Mouse (Mus musculus) common myeloid progenitor, adult 5-6 weeks (primary cell): Measurements from ENCODE around the gene Mpo. TPM values are rescaled to one million over a fixed set of nuclear protein-coding genes. Genes with fewer than 3 reads are reported as not detected.

Experiments
- ATAC-seq: replicated peaks from 2 replicates; pipeline ENCODE4 v1.8.0; 2016; ENCODE audit warnings: low read depth, mild to moderate bottlenecking, moderate TSS enrichment, inconsistent platforms; ENCODE audit not compliant: poor library complexity, severe bottlenecking
- total RNA-seq: library from RNA; stranded (forward); fragments of 200-1000, 187-1606 nt; gene quantifications from 2 replicates; pipeline ENCODE4 v1.2.3, GENCODE M21; 2017

Gene Mpo
- total RNA-seq, 1 experiment from 2014 or later = 1,797 TPM

DNA sequence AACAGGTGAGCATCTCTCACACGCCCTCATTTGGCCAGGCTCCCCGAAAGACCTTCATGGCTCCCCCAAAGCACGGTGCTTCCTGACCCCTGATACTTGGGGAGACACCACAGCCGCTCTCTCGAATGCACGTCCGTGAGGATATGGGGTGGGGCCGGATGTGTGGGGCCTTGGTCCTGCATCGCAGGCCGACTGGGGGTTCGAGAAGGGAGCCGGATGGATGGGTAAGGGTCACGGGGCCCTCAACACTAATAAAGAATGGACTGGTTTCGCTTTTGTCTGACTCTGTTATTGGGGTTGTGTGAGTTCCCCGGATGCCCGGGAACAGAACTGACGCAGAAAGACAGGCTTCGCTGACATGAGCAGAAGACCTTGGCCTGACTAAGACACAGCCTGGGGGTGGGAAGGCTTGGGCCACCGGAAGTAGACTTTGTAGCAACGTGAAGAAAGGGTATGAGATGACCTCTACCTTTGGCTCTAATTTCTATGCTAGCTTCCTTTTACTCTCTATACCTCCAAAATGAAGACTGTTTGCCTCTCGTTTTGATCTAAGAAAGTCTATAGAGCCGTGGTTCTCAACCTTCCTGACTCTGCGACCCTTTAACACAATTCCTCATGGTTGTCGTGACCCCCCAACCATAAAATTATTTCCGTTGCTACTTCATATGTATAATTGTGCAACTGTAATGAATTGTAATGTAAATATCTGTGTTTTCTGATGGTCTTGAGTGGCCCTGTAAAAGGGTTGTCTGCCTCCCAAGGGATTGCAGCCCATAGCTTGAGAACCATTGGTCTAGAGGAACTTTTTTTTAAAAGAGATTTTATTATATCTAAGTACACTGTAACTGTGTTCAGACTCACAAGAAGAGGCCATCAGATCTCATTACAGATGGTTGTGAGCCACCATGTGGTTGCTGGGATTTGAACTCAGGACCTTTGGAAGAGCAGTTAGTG lies 36.1 kb upstream of the Mpo start:
- no peak for ATAC-seq

DNA sequence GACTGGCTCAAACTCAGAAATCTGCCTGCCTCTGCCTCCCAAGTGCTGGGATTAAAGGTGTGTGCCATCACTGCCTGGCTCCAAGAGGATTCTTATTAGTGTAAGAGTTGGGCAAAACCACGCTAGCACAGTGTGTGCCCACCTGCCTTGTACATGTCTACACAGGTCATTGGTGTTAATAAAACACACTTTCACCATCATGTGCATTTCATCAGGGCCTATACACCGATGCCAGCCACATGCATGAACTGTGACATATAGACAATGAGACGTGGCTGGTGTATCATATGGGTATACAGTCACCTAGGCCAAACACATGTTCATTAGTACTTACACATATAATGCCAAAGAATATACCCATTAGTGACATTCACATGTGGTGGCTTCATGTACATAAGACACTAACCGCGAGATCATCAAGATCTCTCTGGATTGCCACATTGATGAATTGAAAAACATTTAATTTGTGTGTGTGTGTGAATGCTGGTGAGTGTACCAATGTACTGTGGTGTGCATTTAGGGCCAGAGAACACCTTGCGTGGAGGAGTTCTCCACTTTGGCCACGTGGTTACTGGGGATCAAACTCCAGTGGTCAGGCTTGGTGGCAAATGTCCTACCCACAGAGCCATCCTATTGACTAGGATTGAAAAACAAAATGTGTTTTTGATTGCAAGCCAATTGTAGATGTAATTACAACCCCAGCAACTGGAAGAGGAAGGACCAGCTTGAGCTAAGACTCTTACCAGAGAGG lies 35.0 kb upstream of the Mpo start:
- ATAC-seq = no peak

DNA sequence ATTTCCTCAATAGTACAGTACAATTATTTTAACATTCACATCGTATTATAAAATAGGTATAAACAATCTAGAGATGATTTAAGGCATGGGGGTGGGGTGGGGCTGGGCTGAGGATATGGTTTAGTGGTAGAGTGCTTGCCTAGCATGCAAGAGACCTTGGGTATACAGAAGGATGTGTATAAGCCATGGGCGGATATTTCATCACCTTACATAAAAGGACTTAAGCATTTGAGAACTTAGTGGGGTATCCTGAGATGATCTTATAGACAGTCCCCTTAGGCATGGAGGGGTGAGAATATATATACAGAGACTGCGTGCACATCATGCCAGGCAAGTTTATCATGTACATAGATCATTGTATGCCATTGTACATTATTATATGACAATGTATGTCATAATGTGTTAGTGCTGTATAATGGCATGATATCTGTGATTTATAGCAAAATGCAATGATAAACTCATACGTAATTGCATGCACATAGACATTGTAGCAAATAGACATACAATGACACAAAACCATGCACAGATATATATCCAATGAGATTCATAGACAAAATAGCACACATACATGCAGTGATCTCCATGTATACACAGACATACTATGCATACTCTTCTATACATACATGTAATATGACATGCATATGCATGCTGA lies 34.3 kb upstream of the Mpo start:
- ATAC-seq = no peak

DNA sequence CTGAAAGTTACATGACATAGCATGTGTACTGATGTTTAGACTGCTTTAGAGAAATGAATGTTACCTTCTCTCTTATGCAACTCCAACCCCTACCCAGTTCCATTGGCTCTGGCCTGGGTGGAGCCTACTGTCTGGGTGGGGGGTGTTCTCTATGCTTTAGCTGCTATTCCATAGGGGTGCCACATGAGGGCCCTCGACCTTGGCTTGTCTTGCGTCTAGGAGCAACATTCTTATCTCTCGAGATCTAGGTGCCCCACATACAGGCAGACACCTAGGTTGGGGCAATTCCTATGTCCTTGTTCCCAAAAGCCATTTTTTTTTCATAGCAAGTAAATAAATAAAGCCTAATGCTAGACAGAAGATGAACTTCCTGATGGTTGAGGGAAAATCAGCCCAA lies 33.8 kb upstream of the Mpo start:
- ATAC-seq = peak; percentile 19

DNA sequence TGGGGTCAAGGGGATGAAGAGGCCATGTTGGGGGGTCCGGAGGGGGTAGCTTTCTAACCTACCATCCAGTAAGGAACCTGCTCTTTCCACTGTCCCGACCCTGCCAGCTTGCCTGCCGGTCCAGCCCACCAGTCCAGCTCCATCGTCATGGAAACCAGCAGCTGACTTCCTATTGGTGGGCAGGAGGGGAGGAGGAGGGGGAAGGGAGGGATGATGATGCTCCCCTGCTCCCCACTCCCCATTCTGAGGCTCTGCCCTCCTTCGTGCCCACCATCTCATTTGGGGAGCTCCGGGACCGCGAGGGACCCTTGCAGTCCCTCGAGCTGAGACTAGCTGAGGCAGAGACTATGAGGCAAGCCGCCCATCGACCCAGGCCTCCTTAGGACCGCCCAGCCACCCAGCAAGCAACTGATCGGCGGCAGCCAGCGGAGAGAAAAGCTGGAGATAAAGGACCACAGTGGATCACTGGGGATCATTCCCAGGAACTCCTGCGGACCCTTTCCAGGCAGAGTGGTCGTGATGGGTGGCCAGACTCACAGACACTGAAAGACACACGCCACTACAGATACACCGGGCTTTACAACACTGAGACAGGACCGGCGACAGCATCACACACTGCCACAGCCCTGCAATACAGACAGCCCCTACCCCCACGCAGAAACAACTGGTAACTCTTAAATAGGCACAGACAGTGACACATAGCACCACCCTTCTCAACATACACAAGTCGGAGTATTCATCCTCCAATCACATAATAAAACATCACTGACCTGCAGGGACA lies 32.9 kb upstream of the Mpo start, which contains the start of gene Tspoap1:
TSS of gene Tspoap1 (plus strand) at position 241 of the 781 bp plus-strand sequence.
- 0 out of 2 replicates have a peak, but pooled peaks have one; percentile 3 for ATAC-seq

DNA sequence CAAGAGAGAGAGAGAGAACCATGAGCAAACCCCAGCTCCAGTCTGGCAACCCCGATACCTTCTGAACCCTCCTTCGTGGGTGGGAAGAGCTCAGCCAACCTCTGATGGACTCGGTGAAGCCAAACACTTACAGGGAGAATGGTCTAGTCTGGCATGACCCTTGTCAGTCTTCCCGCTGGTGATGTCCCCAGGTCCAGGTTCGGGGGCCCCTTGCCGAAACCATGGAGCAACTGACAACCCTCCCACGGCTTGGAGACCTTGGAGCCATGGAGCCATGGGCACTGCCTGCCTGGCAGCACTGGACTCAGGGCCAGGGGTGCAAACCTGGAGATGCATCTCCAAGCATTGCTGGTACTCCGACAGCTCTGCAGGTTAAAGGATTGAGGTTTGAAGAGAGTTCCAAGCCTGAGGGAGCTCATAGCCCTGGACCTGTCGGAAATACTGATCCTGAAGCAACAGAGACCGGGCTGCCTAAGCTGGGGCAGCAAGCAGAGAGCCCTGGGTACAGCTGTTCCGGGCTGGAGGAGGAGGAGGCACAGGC lies 32.1 kb upstream of the Mpo start:
- ATAC-seq = no peak

DNA sequence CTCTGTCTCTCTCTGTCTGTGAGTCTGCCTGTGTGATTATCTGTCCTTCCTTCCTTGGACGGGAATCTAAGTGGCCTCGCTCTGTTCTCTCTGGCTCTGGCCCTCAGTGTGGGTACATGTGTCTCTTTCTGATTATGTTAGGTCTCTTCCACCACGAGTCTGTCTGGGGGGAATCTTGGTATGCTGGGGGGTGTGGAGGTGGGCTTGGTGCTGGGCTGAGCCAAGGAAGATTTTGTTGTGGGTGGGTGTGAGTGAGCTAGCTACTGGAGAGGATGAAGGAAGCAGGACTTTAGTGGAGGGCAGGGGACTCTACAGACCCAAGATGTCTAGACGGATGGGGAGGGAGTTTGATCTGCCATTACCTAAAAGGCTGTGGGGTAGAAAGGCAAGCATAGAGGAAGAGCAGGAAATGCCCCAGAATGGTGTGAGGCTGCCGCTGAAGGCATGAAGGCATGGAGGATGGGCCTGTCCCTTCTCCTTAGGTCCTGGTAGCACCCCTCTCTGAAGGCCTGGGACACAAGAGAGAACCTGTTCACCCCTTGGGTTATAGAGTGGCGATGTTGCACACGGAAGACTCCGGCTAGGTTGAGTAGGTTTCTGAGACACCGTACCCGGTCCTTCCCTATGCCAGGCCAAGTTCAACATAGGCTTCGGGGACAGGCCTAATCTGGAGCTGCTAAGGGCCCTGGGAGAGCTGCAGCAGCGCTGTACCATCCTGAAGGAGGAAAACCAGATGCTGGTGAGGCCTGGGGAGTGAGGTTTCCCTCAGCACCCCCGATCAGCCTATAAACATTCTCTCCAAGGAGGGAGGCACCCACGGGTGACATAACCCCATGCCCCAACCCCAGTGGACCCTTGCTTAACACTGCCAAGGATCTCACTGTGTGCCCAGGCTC lies 31.3 kb upstream of the Mpo start:
- ATAC-seq = no peak

DNA sequence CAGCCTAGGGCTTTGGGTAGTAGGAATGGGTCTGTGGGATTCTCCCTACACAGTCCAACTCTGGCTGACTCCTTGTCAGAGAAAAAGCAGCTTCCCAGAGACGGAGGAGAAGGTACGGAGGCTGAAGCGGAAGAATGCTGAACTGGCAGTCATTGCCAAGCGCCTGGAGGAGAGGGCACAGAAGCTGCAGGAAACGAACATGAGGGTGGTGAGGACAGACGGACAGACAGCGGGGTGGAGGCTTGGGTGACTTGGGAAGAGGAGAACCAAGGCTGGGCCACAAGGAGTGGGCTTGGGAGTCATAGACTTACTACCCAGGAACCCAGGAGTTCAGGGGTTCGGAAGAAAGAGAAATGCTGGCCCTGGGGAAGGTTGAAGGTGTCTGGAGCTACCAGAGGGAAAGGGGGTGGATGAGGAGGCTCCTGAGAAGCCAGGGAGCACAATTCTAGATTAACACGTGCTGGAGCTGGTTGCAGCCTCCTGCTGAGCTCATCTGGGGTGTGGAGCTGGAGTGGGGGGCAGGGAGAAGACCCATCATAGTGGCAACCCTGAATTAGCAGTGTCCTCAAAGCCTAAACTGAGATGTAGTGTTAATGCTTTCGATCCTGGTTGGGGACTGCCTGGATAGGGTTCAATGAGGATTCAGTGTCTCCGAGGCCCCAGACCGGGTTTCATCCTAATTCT lies 30.5 kb upstream of the Mpo start:
- ATAC-seq = no peak

DNA sequence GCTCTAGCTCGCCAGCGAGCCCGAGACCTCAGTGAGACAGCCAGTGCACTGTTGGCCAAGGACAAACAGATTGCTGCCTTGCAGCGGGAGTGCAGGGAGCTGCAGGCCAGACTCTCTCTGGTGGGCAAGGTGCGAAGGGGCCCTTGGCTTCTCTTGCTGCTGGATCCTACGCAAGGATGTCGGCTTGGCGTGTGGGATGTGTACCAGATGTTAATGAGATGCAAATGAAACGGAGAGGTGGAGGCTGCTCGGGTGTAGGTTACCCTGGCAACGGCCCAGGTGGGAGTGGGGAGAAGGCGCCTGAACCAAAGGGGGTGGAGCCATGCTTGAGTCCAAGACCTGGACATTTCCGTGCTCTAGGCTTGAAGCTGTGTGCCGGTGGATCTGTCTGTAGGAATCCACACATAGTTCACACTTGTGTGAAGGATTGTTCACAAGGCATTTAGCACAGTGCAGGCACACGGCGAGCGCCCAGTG lies 29.8 kb upstream of the Mpo start:
- no peak for ATAC-seq

DNA sequence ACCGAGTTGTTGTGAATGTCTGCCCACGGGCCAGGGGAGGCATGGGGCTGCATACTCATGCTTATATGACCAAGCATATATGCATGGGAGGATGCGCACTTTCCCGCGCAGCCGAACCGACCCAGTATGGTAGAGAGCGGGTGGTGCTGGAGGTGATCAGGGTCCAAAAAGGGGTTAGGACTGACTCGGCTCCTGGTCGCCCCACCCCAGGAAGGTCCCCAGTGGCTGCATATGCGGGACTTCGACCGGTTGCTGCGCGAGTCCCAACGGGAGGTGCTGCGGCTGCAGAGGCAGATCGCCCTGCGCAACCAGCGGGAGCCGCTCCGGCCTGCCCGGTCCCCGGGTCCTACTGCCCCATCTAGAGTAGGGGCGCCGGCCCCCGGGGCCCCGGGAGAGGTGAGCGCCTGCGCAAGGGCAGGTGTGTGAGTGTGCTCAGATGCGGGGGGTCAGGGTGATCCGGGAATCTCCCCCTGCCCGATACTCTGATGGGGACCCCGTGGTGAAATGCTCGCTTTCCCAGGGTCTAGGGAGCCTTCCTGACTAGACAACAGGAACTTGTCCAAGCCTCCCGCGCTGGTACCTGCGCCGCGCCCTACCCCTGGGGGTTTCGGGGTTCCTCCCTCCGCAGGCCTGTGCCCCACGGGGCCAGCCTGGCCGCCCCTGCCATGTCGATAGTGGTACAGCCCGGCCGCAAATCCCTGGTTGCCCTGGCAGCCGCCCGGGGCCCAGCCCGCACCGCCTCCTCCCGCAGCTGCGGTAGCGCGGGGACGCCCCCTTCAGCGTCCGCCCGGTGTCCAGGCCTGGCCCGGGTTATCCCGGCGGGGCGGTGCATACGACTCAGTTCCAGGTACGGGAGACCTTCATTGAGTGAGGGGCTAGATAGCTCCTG lies 29.1 kb upstream of the Mpo start:
- ATAC-seq = no peak

DNA sequence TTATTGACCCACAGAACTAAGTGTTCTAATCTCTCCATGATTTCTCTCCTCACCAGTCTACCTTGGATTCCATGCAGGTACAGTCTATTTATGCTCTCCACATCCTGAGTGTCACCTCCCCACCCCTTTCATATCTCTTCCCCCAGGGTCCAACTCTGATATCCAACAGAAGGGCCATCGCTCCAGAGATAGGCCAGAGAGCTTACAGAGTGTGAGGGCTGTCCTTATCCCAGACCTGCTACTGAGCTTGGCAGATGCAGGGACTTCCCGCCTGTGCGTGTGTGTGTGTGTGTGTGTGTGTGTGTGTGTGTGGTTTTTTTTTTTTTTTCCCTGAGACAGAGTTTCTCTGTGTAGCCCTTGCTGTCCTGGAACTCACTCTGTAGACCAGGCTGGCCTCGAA lies 24.6 kb upstream of the Mpo start:
- ATAC-seq = no peak

DNA sequence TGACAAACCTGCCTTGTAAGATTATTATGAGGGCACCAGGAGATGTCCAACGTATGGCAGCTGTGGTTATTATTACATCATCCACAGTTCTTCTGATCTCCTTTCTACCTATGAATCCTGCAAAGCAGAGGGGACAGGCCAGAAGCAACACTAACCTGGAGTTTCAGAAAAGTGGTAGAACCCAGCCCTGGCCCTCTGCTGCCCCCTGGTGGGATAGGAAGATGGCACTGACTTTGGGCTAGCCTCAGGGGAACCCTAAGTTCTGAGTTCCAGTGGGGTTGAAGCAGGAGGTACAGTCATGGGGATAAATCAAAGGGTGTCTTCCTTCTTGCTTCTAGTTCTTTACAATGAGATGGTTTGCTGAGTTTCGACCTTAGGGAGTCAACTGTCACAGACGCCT lies 22.4 kb upstream of the Mpo start:
- ATAC-seq = peak; percentile 80

DNA sequence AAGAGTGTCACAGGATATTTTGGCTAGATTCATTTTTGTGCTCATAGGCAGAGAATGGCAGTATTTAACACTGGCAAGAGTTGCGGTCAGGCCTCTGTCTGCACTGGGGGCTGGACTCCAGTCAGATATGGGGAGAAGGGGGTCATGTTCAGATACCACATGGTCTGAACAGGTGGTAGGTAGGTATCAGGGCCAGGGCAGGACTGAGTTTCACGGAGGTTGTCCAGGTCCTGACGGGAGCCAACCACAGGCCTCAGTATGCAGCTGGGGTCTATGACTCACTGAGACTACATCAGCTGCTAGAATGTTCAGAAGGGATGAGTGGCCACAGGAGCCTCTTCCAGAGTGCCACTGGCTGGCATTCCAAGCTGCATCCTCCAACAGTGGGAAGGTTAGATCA lies 21.0 kb upstream of the Mpo start:
- ATAC-seq = no peak

DNA sequence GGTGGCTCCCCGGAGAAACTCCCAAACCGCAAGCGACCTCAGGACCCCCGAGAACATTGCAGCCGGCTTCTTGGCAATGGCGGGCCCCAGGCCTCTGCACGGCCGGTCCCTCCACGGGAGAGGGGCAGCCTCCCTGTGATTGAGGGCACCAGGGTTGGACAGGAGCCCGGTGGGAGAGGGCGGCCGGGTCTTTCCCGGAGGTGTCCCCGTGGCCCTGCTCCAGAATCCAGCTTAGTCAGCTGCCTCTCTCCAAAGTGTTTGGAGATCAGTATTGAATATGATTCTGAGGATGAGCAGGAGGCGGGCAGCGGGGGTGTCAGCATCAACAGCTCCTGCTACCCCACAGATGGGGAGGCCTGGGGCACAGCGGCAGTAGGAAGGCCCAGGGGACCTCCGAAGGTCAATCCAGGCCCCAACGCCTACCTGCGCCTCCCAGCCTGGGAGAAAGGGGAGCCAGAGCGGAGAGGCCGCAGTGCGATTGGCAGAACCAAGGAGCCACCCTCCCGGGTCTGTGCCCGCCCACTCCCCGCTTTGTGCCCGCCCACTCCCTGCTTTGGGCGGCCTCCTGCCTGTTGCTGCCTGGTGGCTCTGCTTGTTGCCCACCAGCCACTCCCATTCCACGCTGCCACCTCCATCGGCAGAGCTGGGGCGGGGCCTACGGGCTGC lies 15.1 kb upstream of the Mpo start:
- peak; percentile 90 for ATAC-seq

DNA sequence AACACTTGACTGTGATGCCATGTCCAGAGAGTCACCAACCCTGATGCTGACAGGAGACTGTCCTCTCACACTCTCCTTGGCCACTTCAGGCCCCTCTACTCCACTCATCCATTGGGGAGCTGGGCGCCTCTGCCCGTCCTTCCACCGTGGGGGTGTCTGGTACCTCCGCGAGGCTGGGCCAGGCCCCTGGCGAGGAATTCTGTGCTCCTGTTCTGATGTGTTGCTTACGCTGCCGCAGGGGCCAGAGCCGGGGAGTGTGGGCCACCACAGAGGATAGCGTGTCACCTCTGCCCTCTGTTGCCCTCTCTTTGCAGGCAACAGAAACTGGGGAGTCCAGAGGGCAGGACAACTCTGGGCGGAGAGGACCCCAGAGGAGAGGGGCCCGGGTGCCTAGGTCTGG lies 14.5 kb upstream of the Mpo start:
- no peak for ATAC-seq

DNA sequence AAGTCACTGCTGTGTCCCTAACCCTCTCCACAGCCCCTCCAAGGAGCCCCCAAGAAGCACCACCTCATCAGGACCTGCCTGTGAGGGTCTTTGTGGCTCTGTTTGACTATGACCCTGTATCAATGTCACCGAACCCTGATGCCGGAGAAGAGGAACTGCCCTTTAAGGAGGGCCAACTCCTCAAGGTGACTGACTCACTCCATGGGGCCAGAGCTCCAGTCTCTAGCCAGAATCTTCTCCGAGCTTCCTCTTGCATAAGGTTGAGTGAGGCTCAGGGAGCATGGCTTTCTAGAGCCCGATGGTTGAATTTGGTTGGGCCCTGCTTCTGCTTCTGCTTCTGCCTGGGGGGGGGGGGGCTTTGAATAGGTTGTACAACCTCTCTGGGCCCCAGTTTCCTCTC lies 14.0 kb upstream of the Mpo start:
- ATAC-seq = peak; percentile 43

DNA sequence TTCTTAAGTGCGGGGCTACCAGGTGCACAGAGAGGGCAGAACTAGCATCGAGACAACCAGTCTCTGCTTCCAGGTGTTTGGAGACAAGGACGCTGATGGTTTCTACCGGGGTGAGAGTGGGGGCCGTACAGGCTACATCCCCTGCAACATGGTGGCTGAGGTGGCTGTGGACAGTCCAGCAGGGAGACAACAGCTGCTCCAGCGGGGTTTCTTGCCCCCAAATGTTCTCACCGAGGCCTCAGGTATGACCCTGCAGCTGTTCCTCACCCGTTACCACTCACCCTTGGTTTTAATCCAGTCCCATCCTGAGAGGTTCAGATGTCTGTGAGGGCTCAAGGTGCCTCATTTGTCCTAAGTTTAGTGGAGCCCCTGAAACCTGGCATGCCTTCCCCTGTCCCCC lies 13.3 kb upstream of the Mpo start:
- no peak for ATAC-seq
